Mouse (Mus musculus): ENCODE results near the gene Rps8.
"Not testable (repeated sequence)": the region's sequence is repeated elsewhere in the genome, so short reads cannot be mapped to it uniquely, and the experiment has no call there.

Gene Rps8

DNA sequence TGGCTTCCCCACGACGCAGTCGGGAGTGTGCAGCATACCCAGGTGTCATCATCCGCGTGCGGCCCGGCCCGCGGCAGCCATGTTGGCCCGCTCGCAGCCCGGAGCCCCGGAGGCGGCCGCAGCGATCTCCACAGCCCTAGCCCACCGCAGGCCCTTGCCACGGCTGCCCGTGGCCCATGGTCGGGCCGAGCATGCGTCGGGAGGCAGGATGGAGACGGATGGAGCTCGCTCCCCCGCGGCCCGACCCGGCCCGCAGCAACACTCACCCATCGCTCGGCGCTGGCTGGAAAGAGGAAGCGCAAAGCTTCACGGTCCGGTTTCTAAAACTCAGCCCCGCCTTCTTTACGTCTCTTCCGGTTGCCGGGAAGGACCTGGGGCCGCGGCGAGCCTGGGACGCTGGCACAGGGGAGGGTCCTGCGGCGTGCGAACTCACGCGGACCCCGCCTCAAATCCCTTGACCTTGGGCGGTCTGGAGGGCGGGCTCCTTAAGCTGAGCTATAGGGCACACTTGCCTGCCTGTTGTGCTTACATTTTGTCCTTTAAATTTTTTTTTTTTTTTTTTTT is at the start of gene Rps8:
TSS of gene Rps8 (minus strand) at position 452 of the 564 bp plus-strand sequence.
- DNase-seq = peak; percentile 84 to 89

GRCm38 (mm10) chr4:117202992-117203354 is 46.9 kb upstream of the Rps8 start:
- DNase-seq = no peak

- DNase-seq = peak; percentile 54 to 63
These were observed 46.3 kb upstream of the Rps8 start for GRCm38 (mm10) chr4:117202046-117202991.

- no peak for DNase-seq
These were observed 35.8 kb upstream of the Rps8 start for GRCm38 (mm10) chr4:117191804-117192203.

DNA sequence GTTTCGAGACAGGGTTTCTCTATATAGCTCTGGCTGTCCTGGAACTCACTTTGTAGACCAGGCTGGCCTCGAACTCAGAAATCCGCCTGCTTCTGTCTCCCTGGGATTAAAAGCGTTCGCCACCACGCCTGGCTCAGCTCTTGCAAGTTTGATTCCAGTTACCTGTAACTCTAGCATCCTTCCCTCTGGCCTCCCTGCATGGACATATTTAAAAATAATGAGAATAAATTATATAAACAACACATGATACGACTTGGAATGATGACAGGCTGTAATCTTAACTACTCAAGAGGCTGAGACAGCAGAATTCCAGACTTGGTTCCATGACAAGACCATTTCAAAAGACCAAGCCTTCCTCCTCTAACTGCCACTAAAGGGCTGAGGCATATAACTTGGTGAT is 34.6 kb upstream of the Rps8 start:
- DNase-seq = no peak

DNA sequence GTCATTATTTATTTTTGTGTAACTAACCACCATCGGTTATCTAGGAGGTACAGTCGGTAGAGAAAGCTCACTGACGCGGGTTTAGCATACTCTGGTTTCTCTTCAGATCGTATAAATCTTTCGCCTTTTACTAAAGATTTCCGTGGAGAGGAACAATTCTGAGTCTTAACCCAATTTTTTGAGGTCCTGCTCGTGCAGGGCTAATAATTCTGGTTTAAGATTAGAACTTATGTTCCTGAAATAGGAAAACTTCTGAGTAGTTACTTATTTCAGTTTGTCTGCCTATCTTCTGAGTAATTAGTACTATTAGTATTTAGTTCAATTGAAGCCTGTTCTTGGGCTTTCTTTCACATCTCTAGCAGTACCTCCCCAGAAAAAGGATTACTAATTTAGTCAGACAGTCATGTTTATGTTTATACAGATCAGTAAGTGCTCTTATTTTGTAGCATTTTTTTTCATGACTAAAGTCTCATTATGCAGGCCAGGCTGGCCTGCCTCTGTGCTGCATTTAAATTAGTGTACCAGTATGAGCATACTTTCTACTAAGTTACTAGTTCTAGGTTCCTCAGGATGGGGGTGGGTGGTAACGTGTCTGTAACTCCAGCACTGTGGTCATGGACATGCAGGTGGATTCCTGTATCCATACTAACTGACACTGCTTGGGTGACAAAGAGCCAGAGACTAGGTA is 34.0 kb upstream of the Rps8 start:
- peak; percentile 26 to 30 for DNase-seq

DNA sequence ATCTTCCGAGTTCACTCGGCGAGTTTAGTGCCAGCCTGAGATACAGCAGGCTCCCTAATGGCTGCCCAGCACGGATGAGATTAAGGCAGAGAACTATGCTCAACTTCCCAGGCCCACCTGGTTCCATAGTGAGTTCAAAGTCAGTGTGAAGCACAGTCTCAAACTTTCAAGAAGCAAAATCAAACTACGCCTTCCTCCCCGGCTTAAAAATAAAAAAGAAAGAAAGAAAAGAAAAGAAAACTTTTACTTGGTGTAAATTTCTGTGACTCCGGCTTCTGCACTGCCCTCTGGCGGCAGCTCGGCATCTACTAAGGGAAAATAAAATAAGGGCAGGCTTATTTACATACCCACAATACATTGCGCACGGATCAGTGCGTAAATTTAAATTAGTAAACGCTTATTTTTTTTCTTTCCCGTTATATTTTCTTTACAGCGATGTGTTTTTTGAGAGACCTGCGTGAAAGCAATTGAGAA is 33.4 kb upstream of the Rps8 start:
- peak; percentile 88 to 92 for DNase-seq

DNA sequence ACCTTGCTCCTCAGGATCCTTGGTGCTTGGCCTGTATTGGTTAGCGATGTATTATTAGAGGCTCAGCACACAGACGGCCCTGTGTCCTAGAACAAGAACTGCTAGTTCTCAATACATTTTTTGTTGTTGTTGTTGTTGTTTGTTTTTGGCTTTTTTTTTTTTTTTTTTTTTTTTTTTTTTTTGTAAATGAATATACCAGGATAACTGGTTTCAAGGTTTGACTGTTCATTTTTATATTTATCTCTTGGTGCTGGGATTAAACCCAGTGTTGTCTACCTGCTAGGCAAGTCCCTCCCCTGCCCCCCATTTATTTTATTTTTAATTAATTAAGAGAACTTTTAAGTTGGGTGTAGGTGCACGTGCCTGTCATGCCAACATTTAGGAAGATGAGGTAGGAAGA is 32.9 kb upstream of the Rps8 start:
- no peak for DNase-seq

DNA sequence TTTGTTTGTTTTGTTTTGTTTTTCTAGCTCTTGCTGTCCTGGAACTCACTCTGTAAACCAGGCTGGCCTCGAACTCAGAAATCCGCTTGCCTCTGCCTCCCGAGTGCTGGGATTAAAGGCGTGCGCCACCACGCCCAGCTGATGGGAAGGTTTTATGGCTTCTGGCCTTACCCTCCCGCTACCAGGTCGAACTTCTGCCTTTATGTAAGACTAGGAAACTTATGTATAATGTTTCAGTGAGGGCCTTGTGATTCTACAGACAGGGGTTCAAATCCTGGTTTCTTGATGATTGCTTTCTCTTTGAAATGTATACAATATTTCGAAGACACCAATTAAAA is 26.7 kb upstream of the Rps8 start:
- DNase-seq = not testable (repeated sequence)

DNA sequence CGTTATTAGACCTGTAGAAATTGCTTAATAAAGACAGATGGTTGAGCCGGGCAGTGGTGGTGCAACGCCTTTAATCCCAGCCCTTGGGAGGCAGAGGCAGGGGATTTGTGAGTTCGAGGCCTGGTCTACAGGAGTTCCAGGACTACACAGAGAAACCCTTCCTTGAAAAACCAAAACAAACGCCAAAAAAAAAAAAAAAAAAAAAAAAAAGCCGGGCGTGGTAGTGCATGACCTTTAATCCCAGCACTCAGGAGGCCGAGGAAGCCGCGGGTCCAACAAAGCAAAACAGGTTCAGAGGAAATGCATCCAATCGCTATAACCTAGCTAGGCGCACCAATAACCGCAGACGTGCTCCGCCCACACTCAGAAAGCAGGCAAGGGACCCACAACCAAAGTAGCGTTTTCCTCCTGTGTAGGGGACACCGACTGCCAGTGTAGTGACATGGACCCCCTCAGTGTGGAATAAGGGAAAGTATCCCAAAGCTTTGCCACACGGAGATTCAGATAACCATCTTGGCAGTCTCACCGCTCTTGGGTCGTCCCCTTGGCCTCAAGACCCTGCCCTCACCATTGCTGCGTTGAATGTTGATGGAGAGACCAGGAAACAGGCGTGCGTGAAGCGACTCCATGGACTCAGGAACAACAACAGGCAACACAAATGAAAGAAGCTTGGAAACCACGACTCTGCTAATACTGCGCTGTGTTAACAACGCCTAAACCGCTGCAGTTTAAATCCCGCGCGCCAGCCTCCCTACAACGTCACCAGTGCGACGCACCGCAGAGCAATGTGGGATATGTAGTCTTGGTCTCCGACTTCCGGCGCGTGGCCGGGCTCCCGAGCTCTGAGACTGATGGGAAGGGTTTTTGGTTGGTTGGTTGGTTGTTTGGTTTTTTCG is 26.1 kb upstream of the Rps8 start, which contains the start of gene Kif2c:
TSS of gene Kif2c (minus strand) at position 777 of the 896 bp plus-strand sequence.
- DNase-seq = peak; percentile 93 to 94

DNA sequence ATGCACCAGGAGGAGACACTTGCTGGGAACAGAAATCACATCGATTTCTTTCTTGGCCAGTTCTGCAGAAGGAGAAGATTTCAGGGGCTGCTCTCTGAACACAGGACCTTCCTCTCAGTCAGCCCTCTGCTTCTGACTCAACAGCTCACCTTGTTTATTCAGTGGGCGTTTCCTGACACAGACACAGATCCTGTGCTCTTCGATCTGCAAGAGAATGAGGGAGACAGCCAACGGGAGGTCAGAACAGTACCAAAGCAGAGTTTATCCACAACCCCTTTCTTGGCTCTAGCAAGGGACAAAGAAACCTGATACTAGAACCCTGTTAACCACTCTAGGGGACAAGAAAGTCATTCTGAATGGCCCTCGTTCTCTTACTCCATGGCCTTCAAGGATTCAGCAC is 13.9 kb upstream of the Rps8 start:
- no peak for DNase-seq

DNA sequence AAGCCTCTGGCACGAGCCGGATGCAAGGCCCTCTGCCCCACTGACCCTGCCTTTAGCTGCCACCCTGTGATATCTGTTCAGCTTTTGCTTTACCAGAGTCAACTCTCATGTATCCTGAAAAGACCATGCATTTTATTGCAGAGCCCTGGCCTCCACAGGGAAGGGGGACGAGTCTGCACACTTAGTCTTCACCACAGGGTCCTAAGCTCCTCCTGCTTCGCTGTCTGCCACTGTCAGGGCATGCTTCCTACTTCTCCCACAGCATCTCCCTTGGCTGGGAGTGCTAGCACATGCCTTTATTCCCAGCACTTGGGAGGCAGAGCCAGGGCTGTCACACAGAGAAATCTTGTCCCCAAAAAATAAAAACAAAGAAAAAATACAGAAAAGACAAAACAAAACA is 5.1 kb upstream of the Rps8 start:
- DNase-seq = no peak

- no peak for DNase-seq
These were observed 3.6 kb upstream of the Rps8 start for GRCm38 (mm10) chr4:117159666-117160065.

GRCm38 (mm10) chr4:117156372-117156771 is 329 bp upstream of the Rps8 start:
- DNase-seq = no peak

- DNase-seq = peak in 1 of 2 experiments; percentile 48
These were observed 837 bp downstream of the Rps8 start for GRCm38 (mm10) chr4:117155020-117155791.

DNA sequence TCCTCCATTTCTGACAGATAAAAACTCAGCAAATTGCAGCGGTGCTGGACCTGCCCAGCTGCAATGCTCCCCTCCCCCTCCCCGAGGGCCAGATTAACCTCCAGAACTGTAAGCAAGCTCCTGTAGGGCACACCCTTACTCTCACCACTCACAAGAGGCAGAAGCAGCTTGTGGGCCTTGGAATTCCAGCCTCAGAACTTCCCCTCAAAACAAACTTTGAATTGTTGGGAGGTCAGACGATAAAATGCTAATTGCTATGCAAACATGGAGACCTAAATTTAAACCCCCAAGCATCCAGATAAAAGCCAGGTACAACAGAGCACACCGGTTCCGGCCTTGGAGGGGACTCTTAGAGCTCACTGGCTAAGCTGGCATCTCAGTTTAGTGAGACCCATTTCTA is 3.3 kb downstream of the Rps8 start:
- DNase-seq = no peak

DNA sequence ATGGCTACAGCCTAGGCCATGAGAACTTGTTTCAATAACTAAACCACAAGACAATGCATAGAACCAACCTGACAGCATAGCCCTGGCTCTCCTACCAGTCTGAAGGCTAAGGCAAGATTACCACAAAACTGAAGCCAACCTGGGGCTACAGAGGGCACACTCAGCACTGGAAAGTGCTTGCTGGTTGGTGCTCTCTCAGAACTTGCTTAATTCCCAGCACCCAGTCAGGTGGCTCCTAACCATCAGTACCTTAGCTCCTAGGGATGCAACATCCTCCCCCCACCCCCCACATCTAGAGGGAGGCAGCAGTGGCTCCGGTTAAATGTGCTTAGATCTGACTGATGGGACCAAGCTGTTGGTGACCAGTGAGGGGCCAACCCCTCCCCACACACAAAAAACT is 4.6 kb downstream of the Rps8 start:
- no peak for DNase-seq

DNA sequence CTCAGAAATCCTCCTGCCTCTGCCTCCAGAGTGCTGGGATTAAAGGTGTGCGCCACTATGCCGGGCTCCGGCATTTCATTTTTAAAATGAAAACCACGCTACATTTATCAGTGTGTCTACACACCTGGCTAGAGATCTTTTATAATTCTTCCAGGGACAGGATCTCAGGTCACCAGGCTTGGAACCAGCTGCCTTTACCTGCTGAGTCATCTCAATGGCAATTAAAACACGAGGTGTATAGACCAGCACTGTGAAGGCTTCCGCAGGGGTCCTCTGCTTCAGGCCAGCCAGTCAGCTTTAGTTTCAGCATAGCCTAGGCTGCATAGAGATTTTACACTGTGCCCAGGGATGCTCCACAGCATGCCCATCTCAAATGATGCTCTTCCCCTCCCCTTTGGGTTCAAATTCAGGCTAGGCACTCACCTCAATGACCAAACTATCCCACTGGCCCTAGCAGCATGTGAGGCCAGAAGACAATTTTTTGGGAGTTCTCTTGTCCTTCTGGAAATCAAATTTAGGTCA is 5.8 kb downstream of the Rps8 start:
- DNase-seq = no peak

- no peak for DNase-seq
These were observed 6.5 kb downstream of the Rps8 start for GRCm38 (mm10) chr4:117149291-117150211.

- DNase-seq = no peak
These were observed 7.2 kb downstream of the Rps8 start for GRCm38 (mm10) chr4:117148815-117149214.
